Mouse (Mus musculus) left cerebral cortex, adult 9 months (tissue): Measurements from ENCODE around the gene Fbxo28.

ENCODE experiments used
- DNase-seq, 2 experiments: peaks; one replicate each; pipeline ENCODE4 v3.0.0; 2022; ENCODE audit warnings: low spot score in 2 of 2

The Fbxo28 gene

GRCm38 (mm10) chr1:182340821-182341781 lies at the start of gene Fbxo28:
Fbxo28 (minus strand) TSS chr1:182341629.
- DNase-seq, result peak; percentile 43 to 84

- DNase-seq, result no peak
Measured at GRCm38 (mm10) chr1:182388729-182389128, 47.3 kb upstream of the Fbxo28 start.

- no peak for DNase-seq
Measured at GRCm38 (mm10) chr1:182386449-182386848, 45.0 kb upstream of the Fbxo28 start.

GRCm38 (mm10) chr1:182383096-182383495 lies 41.7 kb upstream of the Fbxo28 start:
- no peak for DNase-seq

GRCm38 (mm10) chr1:182381327-182381726 lies 39.9 kb upstream of the Fbxo28 start:
- no peak for DNase-seq

- no peak for DNase-seq
Measured at GRCm38 (mm10) chr1:182380683-182381082, 39.3 kb upstream of the Fbxo28 start.

- DNase-seq, result peak in 1 of 2 experiments; percentile 7
Measured at GRCm38 (mm10) chr1:182378876-182379275, 37.4 kb upstream of the Fbxo28 start.

- DNase-seq, result no peak
Measured at GRCm38 (mm10) chr1:182378205-182378835, 36.9 kb upstream of the Fbxo28 start.

GRCm38 (mm10) chr1:182377519-182377918 lies 36.1 kb upstream of the Fbxo28 start:
- DNase-seq, result no peak

- DNase-seq, result no peak
Measured at GRCm38 (mm10) chr1:182376826-182377225, 35.4 kb upstream of the Fbxo28 start.

- DNase-seq, result peak in 1 of 2 experiments; percentile 48
Measured at GRCm38 (mm10) chr1:182376221-182376620, 34.8 kb upstream of the Fbxo28 start.

- no peak for DNase-seq
Measured at GRCm38 (mm10) chr1:182371891-182372290, 30.5 kb upstream of the Fbxo28 start.

GRCm38 (mm10) chr1:182369435-182369834 lies 28.0 kb upstream of the Fbxo28 start:
- DNase-seq, result no peak

GRCm38 (mm10) chr1:182368782-182369181 lies 27.4 kb upstream of the Fbxo28 start:
- DNase-seq, result no peak

- DNase-seq, result no peak
Measured at GRCm38 (mm10) chr1:182368309-182368708, 26.9 kb upstream of the Fbxo28 start.

- no peak for DNase-seq
Measured at GRCm38 (mm10) chr1:182363683-182364404, 22.4 kb upstream of the Fbxo28 start.

GRCm38 (mm10) chr1:182362703-182363102 lies 21.3 kb upstream of the Fbxo28 start:
- no peak for DNase-seq

- no peak for DNase-seq
Measured at GRCm38 (mm10) chr1:182358133-182358532, 16.7 kb upstream of the Fbxo28 start.

- DNase-seq, result no peak
Measured at GRCm38 (mm10) chr1:182354504-182355147, 13.2 kb upstream of the Fbxo28 start.

GRCm38 (mm10) chr1:182349557-182349956 lies 8.1 kb upstream of the Fbxo28 start:
- DNase-seq, result no peak

GRCm38 (mm10) chr1:182346491-182346890 lies 5.1 kb upstream of the Fbxo28 start:
- DNase-seq, result peak; percentile 49 to 54

- no peak for DNase-seq
Measured at GRCm38 (mm10) chr1:182345857-182346256, 4.4 kb upstream of the Fbxo28 start.
